Mouse (Mus musculus): ENCODE data around the gene Slc10a7. TPM values are rescaled to one million over a fixed set of nuclear protein-coding genes. Genes with fewer than 3 reads are reported as not detected.

Gene Slc10a7
- 20.9 and 27.1 TPM in 2 replicates for polyA plus RNA-seq (2012; rRNA removed)
- polyA plus RNA-seq (2014; fragmentation: Nextera tagmentation; extraction: Ambion mirVana), result 13.1 and 14.1 TPM in 2 replicates

DNA sequence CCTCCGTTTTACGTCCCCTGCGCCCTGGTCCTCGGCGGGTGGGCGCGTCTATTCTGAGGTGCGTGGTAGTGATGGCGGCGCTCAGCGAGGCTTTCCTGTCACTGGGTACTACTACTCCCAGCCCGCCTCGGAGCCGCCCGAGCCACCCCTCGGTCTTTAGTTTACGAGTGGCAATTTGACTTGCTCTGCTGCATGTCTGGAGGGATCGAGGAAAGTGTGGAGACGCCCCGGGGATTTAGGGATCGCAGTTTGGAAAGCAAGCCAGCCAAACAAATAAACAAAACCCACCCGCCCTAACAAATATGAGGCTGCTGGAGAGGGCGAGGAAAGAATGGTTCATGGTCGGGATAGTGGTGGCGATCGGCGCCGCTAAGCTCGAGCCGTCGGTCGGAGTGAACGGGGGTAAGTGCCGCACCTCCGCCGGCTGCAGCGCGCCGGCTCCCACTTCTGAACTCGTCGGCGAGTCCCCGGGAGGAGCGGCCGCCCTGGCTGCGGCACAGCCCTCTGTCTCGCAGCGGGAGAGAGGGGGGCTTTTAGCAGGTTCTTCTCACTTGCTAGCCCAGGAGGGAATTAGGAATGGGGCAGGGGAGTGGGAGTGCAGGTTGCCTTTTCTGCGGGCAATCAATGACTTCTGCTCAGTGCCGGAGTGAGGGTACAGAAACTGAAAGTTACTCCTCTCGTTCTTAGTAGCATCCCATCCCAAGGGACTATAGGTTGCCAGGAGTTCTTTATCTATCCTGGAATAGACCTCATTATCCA lies at the start of gene Slc10a7:
TSS of gene Slc10a7 (plus strand) at position 74 of the 759 bp plus-strand sequence.
- DNase-seq (ENCODE audit: low spot score), result peak; percentile 88
- TF ChIP-seq POLR2A (IDR thresholded peaks at IDR 0.05; ENCODE audit: borderline replicate concordance, extremely low read depth, insufficient read depth, insufficient read length), result no peak; the same call in 1 of the 2 replicates
- H3K4me2 ChIP-seq (replicated peaks; ENCODE audit: low read depth, low read length, severe bottlenecking), result peak within 1 kb of the TSS; percentile 82
- under 1% methylated on average over 43 of the region's 51 CpGs for WGBS
- no peaks in the 10 kb centered on the region for H3K9me3 ChIP-seq (ENCODE audit: control insufficient read depth, low read length)
- peak within 1 kb of the TSS; percentile 92 for H3K27ac ChIP-seq (replicated peaks; ENCODE audit: low read depth, low read length)
- no peaks in the 10 kb centered on the region for H3K27me3 ChIP-seq (ENCODE audit: control insufficient read depth, insufficient read depth, low read length)
- peaks cover 14% of the 10 kb centered on the region for H3K36me3 ChIP-seq (ENCODE audit: control insufficient read depth, insufficient read depth, low read length)
- H3K4me3 ChIP-seq (replicated peaks; ENCODE audit: low read length), result peak within 1 kb of the TSS; percentile 93
- peak within 1 kb of the TSS; percentile 99 for H3K9ac ChIP-seq (ENCODE audit: low read depth, low read length, severe bottlenecking)
- peak; percentile 93 for ATAC-seq (ENCODE audit: low FRiP score, low read depth)
- peaks cover 15% of the 10 kb centered on the region for H3K4me1 ChIP-seq (ENCODE audit: control insufficient read depth, insufficient read depth, low read length)

DNA sequence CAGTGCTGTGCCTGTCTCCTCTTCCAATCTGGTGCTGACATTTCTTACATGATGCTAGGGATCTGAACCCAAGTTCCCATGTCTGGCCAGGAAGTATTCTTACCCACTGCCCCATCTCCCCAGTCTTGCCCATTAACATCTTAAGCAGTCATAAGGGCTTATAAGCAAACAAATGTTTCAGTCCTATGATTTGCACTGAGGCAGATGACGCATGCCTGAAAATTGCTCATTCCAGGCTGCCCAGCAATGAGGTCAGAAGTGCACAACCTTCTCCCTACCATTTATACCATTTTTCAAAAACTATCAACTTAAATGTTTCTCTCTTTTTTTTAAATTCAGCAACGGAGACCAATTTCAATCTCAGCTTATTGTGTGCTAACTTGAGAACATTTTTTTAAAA lies 45.2 kb upstream of the Slc10a7 start:
- no peaks in the 10 kb centered on the region; the same call in 1 of the 2 replicates for H3K9me3 ChIP-seq (ENCODE audit: control insufficient read depth, low read length)
- no peak overlapping the region for H3K27ac ChIP-seq (replicated peaks; ENCODE audit: low read depth, low read length)
- no peak overlapping the region for H3K9ac ChIP-seq (ENCODE audit: low read depth, low read length, severe bottlenecking)
- no peaks in the 10 kb centered on the region for H3K36me3 ChIP-seq (ENCODE audit: control insufficient read depth, insufficient read depth, low read length)
- no peak for ATAC-seq (ENCODE audit: low FRiP score, low read depth)
- no peaks in the 10 kb centered on the region for H3K4me1 ChIP-seq (ENCODE audit: control insufficient read depth, insufficient read depth, low read length)
- no peak for DNase-seq (ENCODE audit: low spot score)
- H3K4me3 ChIP-seq (replicated peaks; ENCODE audit: low read length), result no peak overlapping the region
- TF ChIP-seq POLR2A (IDR thresholded peaks at IDR 0.05; ENCODE audit: borderline replicate concordance, extremely low read depth, insufficient read depth, insufficient read length), result no peak
- H3K4me2 ChIP-seq (replicated peaks; ENCODE audit: low read depth, low read length, severe bottlenecking), result no peak overlapping the region
- H3K27me3 ChIP-seq (ENCODE audit: control insufficient read depth, insufficient read depth, low read length), result no peaks in the 10 kb centered on the region
- 78% methylated on average over 2 of the region's 2 CpGs for WGBS

DNA sequence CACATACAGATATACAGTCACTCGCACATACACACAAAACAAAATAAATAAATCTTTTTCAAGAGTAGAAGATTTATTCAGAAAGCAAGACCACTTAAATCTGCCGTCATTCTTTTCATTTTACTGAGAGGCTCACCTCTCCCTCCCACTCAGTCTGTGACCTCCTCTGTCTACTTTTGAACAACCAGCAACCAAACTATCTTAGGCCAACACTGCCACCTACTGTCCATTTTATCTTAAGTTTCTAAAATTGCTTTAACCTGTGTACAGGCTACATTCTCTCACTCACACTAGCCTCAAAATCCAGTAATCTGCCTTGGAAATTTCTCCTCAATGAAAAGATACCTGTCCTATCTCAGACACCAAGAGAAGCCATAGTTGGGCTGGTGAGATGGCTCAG lies 41.3 kb upstream of the Slc10a7 start:
- DNase-seq (ENCODE audit: low spot score) (peak; percentile 20), ATAC-seq (ENCODE audit: low FRiP score, low read depth) (no peak)
- Histone ChIP-seq H3K4me1 (ENCODE audit: control insufficient read depth, insufficient read depth, low read length) (no peaks in the 10 kb centered on the region), H3K9ac (ENCODE audit: low read depth, low read length, severe bottlenecking) (no peak overlapping the region), H3K9me3 (ENCODE audit: control insufficient read depth, low read length) (no peaks in the 10 kb centered on the region; the same call in 1 of the 2 replicates), H3K4me2 (replicated peaks; ENCODE audit: low read depth, low read length, severe bottlenecking) (no peak overlapping the region), H3K27ac (replicated peaks; ENCODE audit: low read depth, low read length) (no peak overlapping the region), H3K27me3 (ENCODE audit: control insufficient read depth, insufficient read depth, low read length) (no peaks in the 10 kb centered on the region), H3K4me3 (replicated peaks; ENCODE audit: low read length) (no peak overlapping the region), H3K36me3 (ENCODE audit: control insufficient read depth, insufficient read depth, low read length) (no peaks in the 10 kb centered on the region)
- TF ChIP-seq POLR2A (IDR thresholded peaks at IDR 0.05; ENCODE audit: borderline replicate concordance, extremely low read depth, insufficient read depth, insufficient read length), result no peak
- WGBS, result 89% methylated on average over 2 of the region's 2 CpGs

DNA sequence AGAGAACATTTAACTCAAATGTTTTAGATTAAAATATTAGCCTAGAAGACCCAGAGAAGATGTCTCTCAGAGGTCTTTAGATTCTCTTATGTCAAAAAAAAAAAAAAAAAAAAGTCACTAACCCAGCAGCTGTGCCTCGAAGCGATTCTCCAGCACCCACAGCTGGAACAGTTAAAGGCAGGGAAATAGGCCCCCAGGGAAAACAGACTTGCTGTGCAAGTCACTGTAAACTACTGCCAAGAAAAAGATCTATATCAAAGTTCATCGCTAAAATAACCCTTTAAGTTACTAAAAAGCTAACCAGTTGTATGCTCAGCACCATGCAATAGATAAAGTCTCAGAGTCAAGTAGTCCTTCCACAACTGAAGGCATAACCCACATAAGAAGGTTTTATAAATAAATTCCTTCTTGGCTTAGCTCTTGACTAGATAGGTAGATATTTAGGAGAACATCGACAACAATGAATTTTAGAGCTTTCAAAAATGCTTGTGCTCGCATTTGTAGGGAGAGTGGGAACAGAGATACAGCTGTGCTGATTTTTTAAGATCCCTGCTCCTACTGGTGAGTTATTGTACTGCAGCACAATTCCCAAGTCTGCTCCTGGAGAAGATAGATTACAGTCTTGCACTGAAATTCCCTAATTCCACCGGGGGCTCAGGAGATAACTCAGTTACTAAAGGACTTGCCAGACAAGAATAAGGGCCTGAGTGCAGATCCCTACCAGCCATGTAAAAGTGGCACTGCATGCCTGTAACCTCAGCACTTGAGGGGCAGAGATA lies 31.9 kb upstream of the Slc10a7 start:
- ATAC-seq (ENCODE audit: low FRiP score, low read depth) (no peak), DNase-seq (ENCODE audit: low spot score) (peak; percentile 49)
- Histone ChIP-seq H3K27me3 (ENCODE audit: control insufficient read depth, insufficient read depth, low read length) (no peaks in the 10 kb centered on the region), H3K27ac (replicated peaks; ENCODE audit: low read depth, low read length) (no peak overlapping the region), H3K4me1 (ENCODE audit: control insufficient read depth, insufficient read depth, low read length) (no peaks in the 10 kb centered on the region), H3K4me2 (replicated peaks; ENCODE audit: low read depth, low read length, severe bottlenecking) (no peak overlapping the region), H3K4me3 (replicated peaks; ENCODE audit: low read length) (no peak overlapping the region), H3K36me3 (ENCODE audit: control insufficient read depth, insufficient read depth, low read length) (no peaks in the 10 kb centered on the region), H3K9me3 (ENCODE audit: control insufficient read depth, low read length) (no peaks in the 10 kb centered on the region), H3K9ac (ENCODE audit: low read depth, low read length, severe bottlenecking) (no peak overlapping the region)
- TF ChIP-seq POLR2A (IDR thresholded peaks at IDR 0.05; ENCODE audit: borderline replicate concordance, extremely low read depth, insufficient read depth, insufficient read length), result no peak
- 29% methylated on average over 6 of the region's 6 CpGs for WGBS

DNA sequence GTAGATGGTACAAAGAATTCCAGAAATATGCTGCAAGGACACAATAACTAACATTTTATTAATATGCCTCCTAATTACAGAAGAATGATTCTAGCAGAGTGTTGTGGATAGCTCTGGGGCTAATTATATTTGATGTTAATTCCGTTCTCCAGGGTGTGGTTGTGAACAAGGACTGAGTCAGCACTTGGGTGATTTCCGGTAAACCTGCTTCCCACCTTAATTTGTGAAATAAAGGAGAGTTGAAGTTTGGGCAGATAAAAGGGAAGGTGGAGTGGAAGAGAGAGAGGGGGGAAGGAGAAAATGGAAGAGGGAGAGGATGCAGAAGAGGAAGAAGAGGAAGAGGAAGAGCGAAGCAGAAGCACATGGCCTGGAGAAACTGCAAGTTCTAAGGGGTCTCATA lies 19.4 kb upstream of the Slc10a7 start:
- no peak for TF ChIP-seq POLR2A (IDR thresholded peaks at IDR 0.05; ENCODE audit: borderline replicate concordance, extremely low read depth, insufficient read depth, insufficient read length)
- Histone ChIP-seq H3K4me1 (ENCODE audit: control insufficient read depth, insufficient read depth, low read length) (no peaks in the 10 kb centered on the region), H3K4me3 (replicated peaks; ENCODE audit: low read length) (no peak overlapping the region), H3K9ac (ENCODE audit: low read depth, low read length, severe bottlenecking) (no peak overlapping the region), H3K4me2 (replicated peaks; ENCODE audit: low read depth, low read length, severe bottlenecking) (no peak overlapping the region), H3K9me3 (ENCODE audit: control insufficient read depth, low read length) (no peaks in the 10 kb centered on the region), H3K27ac (replicated peaks; ENCODE audit: low read depth, low read length) (no peak overlapping the region), H3K27me3 (ENCODE audit: control insufficient read depth, insufficient read depth, low read length) (no peaks in the 10 kb centered on the region), H3K36me3 (ENCODE audit: control insufficient read depth, insufficient read depth, low read length) (no peaks in the 10 kb centered on the region)
- DNase-seq (ENCODE audit: low spot score) (no peak), ATAC-seq (ENCODE audit: low FRiP score, low read depth) (no peak)
- 77% methylated on average over 3 of the region's 3 CpGs for WGBS

All from limb, embryonic 14.5 days (tissue).